Mouse (Mus musculus) liver, embryonic 11.5 days (tissue): ENCODE measurements at regions not wholly inside any gene's neighbourhood (a gene's known extent, or its start where the extent isn't known, plus 50 kb on each side); places are given as distances from the start of the nearest gene placed in this dataset.

Experiments used
- ATAC-seq: fragments of 200-750 bp; cut with Nextera tagmentation; replicated peaks from 2 replicates; pipeline ENCODE4 v1.8.0; 2017; ENCODE audit warnings: moderate number of reproducible peaks, mild to moderate bottlenecking, moderate TSS enrichment, moderate library complexity; ENCODE audit not compliant: low FRiP score
- DNase-seq: peaks from one replicate; pipeline ENCODE4 v3.0.0-alpha.2; 2017; ENCODE audit warnings: low spot score
- H3K27ac ChIP-seq: fragments of 300-500 bp; sonication (generic); 2 replicates; pipeline ENCODE4 v1.5.1; 2014; ENCODE audit warnings: mild to moderate bottlenecking, low read depth, low read length, control low read depth
- H3K27me3 ChIP-seq: fragments of 300-500 bp; sonication (generic); replicated peaks from 2 replicates; pipeline ENCODE4 v1.6.1; 2014; ENCODE audit warnings: low read length, mixed read lengths; ENCODE audit not compliant: control insufficient read depth, insufficient read depth
- H3K36me3 ChIP-seq: fragments of 300-500 bp; sonication (generic); 2 replicates; pipeline ENCODE4 v1.6.1; 2014; ENCODE audit warnings: mild to moderate bottlenecking, low read length, moderate library complexity, mixed read lengths; ENCODE audit not compliant: control insufficient read depth, insufficient read depth
- H3K4me1 ChIP-seq: fragments of 300-500 bp; sonication (generic); replicated peaks from 2 replicates; pipeline ENCODE4 v1.6.1; 2014; ENCODE audit warnings: low read length, mixed read lengths; ENCODE audit not compliant: control insufficient read depth, insufficient read depth
- H3K4me2 ChIP-seq: fragments of 300-500 bp; sonication (generic); 2 replicates; pipeline ENCODE4 v1.6.1; 2014; ENCODE audit warnings: mild to moderate bottlenecking, control low read depth, moderate library complexity
- H3K4me3 ChIP-seq: fragments of 300-500 bp; sonication (generic); 2 replicates; pipeline ENCODE4 v1.5.1; 2014; ENCODE audit warnings: low read depth, low read length, control low read depth
- H3K9ac ChIP-seq: fragments of 300-500 bp; sonication (generic); 2 replicates; pipeline ENCODE4 v1.6.1; 2014; ENCODE audit warnings: low read depth, low read length, control low read depth
- H3K9me3 ChIP-seq: fragments of 300-500 bp; sonication (generic); 2 replicates; pipeline ENCODE4 v1.6.1; 2016; ENCODE audit warnings: low read length, inconsistent platforms, mixed read lengths; ENCODE audit not compliant: control insufficient read depth
- WGBS: fragments of 180-500 bp; shearing (Covaris S2); extraction: QIAGEN DNeasy Blood & Tissue Kit; methylation state at CpG from one replicate; pipeline ENCODE4 v1.1.7; 2014; 5-methylcytosine and 5-hydroxymethylcytosine counted together

DNA sequence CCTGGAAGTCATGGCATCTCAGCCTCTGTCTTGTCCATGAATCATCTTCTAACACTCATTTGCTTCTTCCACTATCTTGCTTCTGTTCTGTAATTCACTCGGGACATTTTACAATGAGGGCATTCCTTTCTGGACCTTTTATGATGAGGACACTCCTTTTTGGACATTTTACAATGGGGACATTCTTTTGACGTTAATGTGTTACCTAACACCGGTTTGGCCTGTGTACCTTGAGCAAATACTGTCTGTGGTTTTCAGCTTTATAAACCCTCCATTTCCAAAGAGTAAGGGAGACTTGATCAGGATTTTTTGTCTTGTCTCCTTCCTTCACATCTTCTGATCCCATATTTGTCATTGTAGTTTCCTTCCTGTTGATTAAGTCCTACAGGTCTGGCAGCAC lies 1262.3 kb upstream of the Cdh8 start:
- no peak overlapping the region for H3K4me2 ChIP-seq

More for the DNA sequence above, 1262.3 kb upstream of the Cdh8 start:
- no peaks in the 10 kb centered on the region for H3K27me3 ChIP-seq
- H3K36me3 ChIP-seq: no peaks in the 10 kb centered on the region
- H3K9ac ChIP-seq: no peak overlapping the region
- H3K4me3 ChIP-seq: no peak overlapping the region
- 68% methylated on average over 3 of the region's 3 CpGs for WGBS
- no peaks in the 10 kb centered on the region for H3K9me3 ChIP-seq
- H3K4me1 ChIP-seq: no peaks in the 10 kb centered on the region
- no peak for ATAC-seq
- DNase-seq: no peak
- no peak overlapping the region for H3K27ac ChIP-seq
